Mouse (Mus musculus) layer of hippocampus, postnatal 36 days (tissue): ENCODE measurements around the gene Nek4. TPM values are rescaled to one million over a fixed set of nuclear protein-coding genes. Genes with fewer than 3 reads are reported as not detected.

Source experiments
- DNase-seq, 2 experiments: peaks; one replicate each; pipeline ENCODE4 v3.0.0; 2022
- total RNA-seq, 2 experiments: library from RNA; stranded (reverse); gene quantifications; 2 replicates each; pipeline ENCODE4 v1.2.3; 2021

Nek4 gene
- total RNA-seq, 2 experiments from 2014 or later: 18.2 to 18.5 TPM

DNA sequence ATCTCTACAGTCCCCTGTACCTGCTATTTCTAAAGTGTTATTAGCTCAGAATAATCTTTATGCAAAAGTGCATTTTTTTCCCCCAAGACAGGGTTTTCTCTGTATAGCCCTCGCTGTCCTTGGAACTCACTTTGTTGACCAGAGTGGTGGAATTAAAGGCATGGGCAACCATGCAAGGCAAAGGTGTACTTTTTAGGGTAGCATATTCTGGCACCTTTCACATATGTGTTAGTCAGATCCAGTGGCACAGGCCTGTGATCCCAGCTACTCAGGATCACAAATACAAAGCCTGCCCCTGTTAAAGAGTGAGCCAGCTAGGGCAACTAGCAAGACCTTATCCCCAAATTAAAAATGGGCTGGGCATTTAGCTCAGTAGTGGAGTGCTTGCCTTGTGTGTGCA lies 9.2 kb downstream of the Nek4 start:
- no peak for DNase-seq

DNA sequence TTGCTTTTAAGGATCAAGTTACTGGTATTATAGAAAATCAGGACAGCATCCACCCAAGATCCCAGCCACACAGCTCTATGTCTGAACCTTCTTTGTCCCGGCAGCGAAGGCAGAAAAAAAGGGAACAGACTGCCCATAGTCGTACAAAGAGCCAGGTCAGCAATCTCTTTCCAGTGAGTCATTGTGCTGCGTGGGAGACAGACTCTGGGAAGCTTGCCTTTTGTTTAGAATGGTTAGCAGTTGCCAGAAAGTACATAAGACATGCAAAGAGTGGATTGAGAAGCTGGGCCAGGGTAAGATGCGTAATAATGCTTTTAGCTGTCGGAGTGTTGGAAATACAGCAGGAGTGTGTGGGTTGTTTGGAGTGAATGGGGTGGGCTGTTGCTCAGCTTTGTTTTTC lies 23.0 kb downstream of the Nek4 start:
- DNase-seq: peak; percentile 29 to 33

DNA sequence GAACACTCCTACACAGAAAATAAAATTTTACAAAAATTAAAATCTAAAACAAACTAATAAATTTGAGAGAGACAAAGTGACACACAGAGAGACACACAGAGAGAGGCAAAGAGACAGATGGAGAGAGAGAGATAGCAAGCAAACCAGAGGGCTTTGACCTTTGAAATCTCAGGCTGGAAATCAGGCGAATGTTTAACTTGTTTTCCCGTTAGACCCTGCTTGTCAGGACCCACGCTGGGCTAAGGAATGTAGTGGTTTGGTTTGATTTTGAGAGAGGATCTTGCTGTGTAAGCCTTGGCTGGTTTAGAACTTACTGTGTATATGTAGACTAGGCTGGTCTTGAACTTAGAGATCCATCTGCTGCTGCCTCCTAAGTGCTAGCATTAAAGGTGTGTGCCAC lies 25.0 kb downstream of the Nek4 start:
- no peak for DNase-seq

DNA sequence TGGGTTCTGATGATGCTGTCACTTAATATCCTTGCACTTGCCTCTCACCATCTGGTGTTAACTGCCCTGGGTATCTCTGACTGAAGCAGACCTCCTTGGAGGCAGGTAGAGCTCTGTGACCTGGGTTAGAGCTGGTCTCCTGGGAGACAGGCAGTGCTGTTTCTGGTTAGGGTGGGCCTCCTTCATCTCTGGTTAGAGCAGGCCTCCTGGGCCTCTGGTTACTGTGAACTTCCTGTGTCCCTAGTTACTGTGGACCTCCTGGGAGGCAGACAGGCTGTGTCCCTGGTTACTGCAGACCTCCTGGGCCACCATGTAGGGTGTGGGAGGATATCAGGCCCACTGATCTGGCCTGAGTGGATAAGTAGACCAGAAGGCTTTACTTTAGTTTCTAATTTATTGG lies 45.2 kb downstream of the Nek4 start:
- no peak for DNase-seq

DNA sequence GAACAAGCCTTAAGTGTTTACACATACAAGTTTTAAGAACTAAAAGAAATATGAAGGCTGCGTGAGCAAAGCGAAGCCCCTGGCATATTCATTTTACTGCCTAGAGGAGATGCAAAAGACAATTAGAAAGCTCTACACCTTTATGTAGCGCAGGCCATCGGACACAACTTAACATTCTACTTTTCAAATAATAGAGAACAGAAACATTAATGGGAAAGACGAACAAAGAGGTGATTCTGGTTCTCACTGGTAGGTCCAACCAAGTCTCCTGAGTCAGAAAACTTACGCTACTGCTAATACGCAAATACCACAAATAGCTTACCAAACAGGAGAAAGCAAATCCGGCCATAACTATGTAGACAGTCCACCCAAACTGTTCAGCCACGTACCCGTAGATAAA lies 49.2 kb downstream of the Nek4 start:
- DNase-seq: no peak

DNA sequence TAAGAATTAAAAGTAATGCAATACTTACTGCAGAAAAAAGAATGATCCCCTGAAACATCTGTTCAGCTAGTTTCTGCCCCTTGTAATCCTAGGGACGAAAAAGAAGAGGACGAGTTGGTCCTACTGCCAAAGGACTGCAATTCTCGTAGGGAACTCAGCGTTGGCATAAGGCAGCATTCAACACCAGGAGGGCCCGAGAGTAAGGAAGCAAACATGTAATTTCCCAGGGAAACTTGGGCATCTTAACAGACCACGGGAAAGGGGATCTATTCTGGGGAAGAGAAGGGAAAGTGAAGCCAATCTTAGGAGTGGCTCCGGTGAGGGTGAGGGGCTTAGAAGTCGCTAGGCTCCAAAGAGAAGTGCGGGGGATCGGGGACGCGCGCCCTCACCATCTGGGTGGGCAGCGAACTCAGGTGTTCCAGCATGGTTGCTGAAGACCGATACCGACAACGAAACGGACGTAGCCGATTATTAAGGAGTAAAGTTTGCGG lies 49.7 kb downstream of the Nek4 start:
- no peak for DNase-seq

DNA sequence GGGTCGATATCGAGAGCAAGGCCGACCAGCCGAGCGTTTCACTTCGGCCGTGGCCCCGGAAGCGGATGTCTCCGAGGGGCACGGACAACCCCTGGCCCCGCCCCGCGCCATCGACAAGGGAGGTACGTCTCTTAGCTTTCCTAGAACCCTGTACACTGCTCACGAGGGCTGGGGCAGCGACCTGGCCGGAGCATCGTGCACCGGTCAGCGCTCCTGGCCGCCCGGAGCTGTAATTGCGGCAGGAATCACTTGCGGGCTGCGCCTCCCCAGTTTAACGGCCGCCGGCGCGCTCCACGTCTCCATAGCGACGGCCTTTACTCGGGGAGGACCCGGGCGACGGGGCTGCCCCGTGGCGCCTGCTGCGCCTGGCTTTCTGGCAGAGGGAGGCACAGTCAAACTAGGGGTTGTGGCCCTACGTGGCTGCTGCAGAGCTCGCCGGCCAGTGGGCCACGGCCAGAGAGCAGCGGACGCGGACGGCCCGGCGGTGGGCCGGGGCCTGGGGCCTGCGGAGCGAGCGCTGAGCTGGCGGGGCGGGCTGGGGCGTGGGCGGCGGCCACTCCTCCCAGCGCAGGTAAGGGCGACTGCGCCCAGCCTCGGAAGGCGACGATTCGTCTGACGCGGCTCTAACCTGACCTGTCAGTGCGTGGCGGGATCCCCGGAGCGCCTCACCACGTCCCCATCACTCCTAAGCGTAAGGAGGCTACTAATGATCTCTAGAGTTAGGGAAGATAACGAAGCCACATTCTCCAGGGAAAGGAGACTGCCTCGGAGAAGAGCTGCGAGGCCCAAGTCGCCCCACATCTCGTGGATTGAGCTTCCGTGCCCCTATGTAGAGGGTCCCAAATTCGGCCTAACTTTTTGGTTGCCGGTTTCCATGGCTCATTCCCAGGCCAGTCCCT lies 50.4 kb downstream of the Nek4 start, which contains the start of the genes Glt8d1 and Spcs1:
Gene Glt8d1 (plus strand): TSS at position 94 of the 899 bp plus-strand sequence.
Gene Spcs1 (minus strand): TSS at position 366 of the 899 bp plus-strand sequence.
- peak; percentile 90 to 92 for DNase-seq

DNA sequence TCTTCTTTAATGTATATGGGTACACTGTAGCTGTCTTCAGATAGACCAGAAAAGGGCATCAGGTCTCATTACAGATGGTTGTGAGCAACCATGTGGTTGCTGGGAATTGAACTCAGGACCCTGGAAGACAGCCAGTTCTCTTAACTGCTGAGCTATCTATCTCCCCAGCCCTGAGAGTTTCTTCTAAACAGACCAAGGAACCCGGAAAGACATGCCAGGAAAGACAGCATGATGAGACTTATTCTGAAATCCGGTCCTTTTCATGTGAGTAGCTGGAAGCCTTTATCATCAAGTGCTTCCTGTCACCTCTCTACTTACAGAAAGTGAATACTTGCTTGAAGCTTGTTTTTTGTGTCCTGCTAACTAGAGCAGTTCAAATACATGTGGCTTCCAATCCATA lies 53.4 kb downstream of the Nek4 start:
- no peak for DNase-seq

DNA sequence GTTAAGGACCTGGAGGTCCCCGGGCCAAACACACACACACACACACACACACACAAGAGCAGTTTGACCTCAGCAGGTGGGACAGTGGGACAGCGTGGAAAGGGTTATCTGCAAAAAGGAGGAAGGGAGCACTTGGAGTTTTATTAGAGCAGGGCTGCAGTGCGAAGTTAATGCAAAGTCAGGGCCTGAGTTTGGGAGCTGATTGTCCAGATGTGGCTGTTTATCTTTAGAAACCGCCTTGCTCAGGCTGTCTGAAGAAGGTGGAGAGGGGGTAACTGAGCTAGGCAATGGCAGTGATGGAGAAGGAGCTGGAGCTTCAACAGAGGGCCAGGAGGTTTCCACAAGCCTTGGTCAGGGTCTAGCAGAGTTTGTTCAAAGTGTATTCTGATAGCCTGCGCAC lies 55.6 kb downstream of the Nek4 start:
- no peak for DNase-seq

DNA sequence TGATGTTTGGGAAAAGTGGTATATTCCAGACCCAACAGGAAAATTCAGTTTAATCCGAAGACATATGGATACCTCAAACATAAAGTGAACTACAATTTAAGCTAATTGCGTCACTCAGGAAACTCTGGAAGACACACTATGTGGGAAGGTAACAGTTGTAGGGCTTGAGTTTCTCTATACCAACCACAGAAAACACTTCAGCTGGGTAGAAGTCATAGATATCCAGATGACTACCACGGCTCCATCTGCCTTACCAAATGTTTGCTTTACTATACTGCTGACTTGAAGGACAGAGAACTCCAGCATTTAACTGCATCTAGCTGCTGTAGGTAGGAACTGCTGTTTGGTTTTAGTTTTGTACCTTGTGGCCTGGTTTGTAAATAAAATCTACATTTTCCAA lies 60.4 kb downstream of the Nek4 start:
- DNase-seq: no peak

DNA sequence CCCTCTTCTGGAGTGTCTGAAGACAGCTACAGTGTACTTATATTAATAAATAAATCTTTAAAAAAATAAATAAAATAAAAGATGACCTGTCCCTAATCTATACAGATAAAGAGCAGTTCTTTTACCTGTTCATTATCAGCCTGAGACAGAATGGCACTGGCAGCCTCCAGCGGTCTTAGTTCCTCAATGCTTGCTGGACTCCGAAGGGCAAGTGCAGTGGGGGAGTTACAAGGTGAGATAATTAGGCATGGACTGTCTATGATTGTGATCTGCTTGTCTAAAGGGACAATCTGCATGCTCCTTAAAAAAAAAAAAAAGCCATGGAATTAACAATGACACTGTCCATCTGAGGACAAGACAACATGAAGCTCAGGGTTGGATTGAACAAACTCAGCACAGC lies 62.8 kb downstream of the Nek4 start:
- DNase-seq: no peak

DNA sequence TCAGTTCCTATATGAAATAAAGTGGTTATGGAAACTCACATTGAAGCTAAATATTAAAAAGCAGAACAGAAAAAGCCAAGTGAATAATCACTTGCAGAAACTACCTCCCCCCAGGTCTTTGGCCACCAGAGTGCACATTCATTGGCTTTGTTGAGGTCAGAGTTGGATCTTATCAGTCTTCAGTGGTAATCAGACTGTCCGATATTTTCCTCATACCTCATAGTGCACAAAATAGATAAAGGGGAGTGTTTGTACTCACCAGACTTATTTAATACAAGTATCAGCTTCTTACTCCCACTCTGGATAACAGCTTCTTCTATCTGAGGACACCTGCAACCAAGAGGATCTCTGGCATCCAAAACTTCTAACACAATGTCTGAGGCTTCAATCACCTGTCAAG lies 64.9 kb downstream of the Nek4 start:
- no peak for DNase-seq

DNA sequence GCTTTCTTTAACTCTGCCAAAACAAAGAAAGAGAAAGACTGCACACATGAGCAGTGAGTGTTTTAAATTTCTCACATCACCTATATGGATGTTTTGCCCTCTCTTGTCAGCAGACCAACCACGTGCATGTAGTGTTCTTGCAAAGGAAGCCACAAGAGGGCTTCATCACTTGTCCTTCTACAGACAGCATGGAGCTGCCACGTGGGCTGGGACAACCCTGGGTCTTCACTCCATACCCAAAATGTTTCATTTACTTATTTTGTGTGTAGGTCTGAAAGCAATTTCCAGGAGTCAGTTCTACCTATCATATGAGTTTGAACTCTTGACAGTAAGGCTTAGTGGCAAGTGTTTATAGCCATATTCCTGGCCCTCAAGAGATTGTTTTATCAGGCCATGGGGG lies 66.7 kb downstream of the Nek4 start:
- no peak for DNase-seq

DNA sequence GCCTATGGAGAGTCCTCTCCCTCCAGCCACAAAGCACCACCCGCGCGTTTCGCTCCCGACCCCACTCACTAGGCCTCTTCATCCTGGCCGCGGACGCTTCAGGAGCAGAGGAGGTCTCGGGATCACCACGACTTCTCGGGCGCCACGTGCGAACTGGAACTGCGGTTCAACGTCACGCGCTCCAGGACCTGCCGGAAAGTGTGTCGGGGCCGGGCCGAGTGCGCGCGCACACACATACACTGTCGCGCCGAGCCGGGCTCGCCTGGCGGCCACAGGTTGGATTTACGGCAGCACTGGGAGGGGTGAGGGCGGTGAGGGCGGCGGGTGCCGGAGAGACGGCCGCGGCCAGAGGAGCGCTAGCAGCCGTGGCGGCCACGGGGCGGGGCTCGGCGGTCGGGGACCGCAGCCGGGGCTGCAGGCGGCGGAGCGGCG lies 67.7 kb downstream of the Nek4 start, which contains the start of the genes Pbrm1 and Gnl3:
Gene Pbrm1 (plus strand): TSS at position 279 of the 432 bp plus-strand sequence.
Gene Gnl3 (minus strand): TSS at position 293 of the 432 bp plus-strand sequence.
- DNase-seq: peak; percentile 96 to 97

DNA sequence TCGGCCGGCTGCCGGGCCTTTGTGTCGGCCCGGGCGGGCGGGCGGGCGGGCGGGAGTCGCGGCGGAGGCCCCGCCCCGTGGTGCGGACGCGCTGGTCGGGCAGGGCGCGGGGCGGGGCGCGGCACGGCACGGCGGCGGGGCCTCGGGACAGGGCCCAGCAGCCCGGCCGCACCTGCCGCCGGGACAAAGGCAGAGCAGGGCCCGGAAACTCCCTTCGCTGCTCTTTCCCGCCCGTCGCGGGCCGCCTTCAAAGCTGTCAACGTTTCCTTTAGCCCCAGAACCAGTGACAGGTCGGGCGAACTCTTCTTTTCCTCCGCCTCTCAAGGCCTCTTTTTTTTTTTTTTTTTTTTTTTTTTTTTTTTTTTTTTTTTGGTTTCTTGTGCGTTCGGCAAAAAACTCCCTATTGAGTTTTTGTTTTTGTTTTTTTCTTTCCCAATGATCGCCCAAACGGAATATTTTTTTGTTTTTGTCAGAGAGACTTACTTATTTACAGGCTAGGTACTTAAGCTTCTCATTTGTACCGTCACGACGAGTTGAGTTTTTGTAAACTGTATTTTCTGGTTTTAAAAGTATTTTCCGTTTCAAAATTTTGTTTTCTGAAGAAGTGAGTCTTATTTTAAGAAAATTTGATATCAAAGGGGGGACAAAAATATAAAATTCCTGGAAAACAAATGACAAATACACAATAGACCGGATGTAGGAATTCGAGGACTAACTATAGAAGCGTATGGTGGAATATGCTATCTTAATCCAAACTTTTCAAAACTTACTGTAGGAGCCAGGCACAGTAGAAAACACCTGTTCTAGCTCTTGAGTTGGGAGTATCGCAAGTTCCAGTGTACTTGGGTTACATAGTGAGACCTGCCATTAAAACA lies 68.4 kb downstream of the Nek4 start:
- no peak for DNase-seq

DNA sequence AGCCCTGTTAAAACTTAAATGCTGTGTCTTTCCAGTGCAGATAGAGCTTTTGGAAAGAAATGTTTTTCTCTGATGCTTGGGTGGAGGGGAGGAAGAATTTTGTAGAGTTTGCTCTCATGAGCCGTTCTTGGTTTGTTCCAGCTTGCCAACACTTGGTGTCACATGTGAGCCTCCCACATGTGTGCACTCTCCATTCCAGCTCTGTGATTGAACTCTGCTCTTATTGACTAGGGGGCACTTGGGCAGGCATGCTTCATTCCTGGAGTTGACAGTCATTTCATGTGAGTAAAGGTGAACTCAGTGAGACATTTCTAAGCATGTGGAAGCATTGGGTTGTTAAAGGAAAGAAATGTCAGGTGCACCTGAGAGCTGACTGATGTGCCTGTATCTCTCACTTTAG lies 71.4 kb downstream of the Nek4 start:
- DNase-seq: no peak

DNA sequence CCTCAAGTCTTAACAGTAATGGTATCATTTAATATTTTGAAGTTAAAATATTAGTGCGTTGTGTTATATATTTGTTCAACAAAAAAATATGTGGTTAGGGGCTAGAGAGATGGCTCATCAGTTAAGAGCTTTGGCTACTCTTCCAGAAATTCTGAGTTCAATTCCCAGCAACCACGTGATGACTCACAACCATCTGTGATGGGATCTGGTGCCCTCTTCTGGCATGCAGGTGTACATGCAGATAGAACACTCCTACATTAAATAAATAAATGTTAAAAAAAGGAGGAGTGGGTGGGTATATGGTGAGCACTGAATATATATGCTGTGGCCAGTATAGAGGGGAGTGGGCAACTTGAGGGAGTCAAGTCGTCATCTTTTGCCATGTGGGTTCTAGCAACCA lies 74.6 kb downstream of the Nek4 start:
- no peak for DNase-seq

Other genes with a start within 250 kb of the Nek4 start
- gene Sfmbt1, start 236.5 kb upstream of the Nek4 start, total RNA-seq: 10 to 100 TPM; 32.3 to 33.0 TPM
- gene Tmem110, start 125.8 kb upstream of the Nek4 start, total RNA-seq: 10 to 100 TPM; 19.7 to 23.9 TPM
- gene Mustn1, start 72.2 kb upstream of the Nek4 start, total RNA-seq: 1 to 10 TPM; 2.2 to 2.7 TPM
- not detected for gene Itih4, start 64.9 kb upstream of the Nek4 start, total RNA-seq
- 10 to 100 TPM; 23.5 to 25.9 TPM for gene Itih3, start 27.6 kb upstream of the Nek4 start, total RNA-seq
- gene Itih1, start 8.1 kb upstream of the Nek4 start, total RNA-seq: not detected
- 10 to 100 TPM; 46.4 to 50.6 TPM for gene Glt8d1, start 50.0 kb downstream of the Nek4 start, total RNA-seq
- 100 to 1,000 TPM; 169 to 190 TPM for gene Spcs1, start 50.3 kb downstream of the Nek4 start, total RNA-seq
- gene Pbrm1, start 67.8 kb downstream of the Nek4 start, total RNA-seq: 10 to 100 TPM; 51.6 to 58.4 TPM
- gene Gnl3, start 67.8 kb downstream of the Nek4 start, total RNA-seq: 10 to 100 TPM; 47.7 to 49.2 TPM
- gene Smim4, start 177.6 kb downstream of the Nek4 start, total RNA-seq: 10 to 100 TPM; 24.6 to 27.7 TPM
- 10 to 100 TPM; 12.4 to 13.6 TPM for gene Nt5dc2, start 179.7 kb downstream of the Nek4 start, total RNA-seq
- gene Stab1, start 217.3 kb downstream of the Nek4 start, total RNA-seq: 10 to 100 TPM; 16.6 to 24.0 TPM